Mouse (Mus musculus) lung, adult 18-20 months (tissue): Measurements from ENCODE around the gene Oas1h.
"Not testable (repeated sequence)": the region's sequence is repeated elsewhere in the genome, so short reads cannot be mapped to it uniquely, and the experiment has no call there.

Experiments
- DNase-seq, 2 experiments: peaks; one replicate each; pipeline ENCODE4 v3.0.0; 2022; ENCODE audit warnings: mixed read lengths in 2 of 2

The Oas1h gene

GRCm38 (mm10) chr5:120887413-120887812 is 26.2 kb downstream of the Oas1h start, which contains the start of gene Oas1g:
TSS of gene Oas1g (minus strand) at chr5:120887613.
- peak; percentile 18 to 33 for DNase-seq

GRCm38 (mm10) chr5:120887831-120888230 is 26.6 kb downstream of the Oas1h start:
- no peak for DNase-seq

GRCm38 (mm10) chr5:120888294-120888815 is 27.1 kb downstream of the Oas1h start:
- not testable (repeated sequence) for DNase-seq

GRCm38 (mm10) chr5:120890026-120890425 is 28.8 kb downstream of the Oas1h start:
- DNase-seq = no peak

GRCm38 (mm10) chr5:120890991-120891390 is 29.8 kb downstream of the Oas1h start:
- no peak for DNase-seq

- DNase-seq = not testable (repeated sequence)
Observed at GRCm38 (mm10) chr5:120891566-120892242, 30.5 kb downstream of the Oas1h start.

- no peak for DNase-seq
Observed at GRCm38 (mm10) chr5:120892243-120892660, 31.0 kb downstream of the Oas1h start.

- not testable (repeated sequence) for DNase-seq
Observed at GRCm38 (mm10) chr5:120893866-120894265, 32.6 kb downstream of the Oas1h start.

GRCm38 (mm10) chr5:120894692-120895091 is 33.5 kb downstream of the Oas1h start:
- not testable (repeated sequence) for DNase-seq

- DNase-seq = no peak
Observed at GRCm38 (mm10) chr5:120895231-120895900, 34.1 kb downstream of the Oas1h start.

- DNase-seq = no peak
Observed at GRCm38 (mm10) chr5:120898307-120898706, 37.1 kb downstream of the Oas1h start.

- DNase-seq = no peak
Observed at GRCm38 (mm10) chr5:120898726-120899125, 37.5 kb downstream of the Oas1h start.

- no peak for DNase-seq
Observed at GRCm38 (mm10) chr5:120900666-120901065, 39.4 kb downstream of the Oas1h start.

- DNase-seq = no peak
Observed at GRCm38 (mm10) chr5:120902056-120902455, 40.8 kb downstream of the Oas1h start.

- peak; percentile 18 to 25 for DNase-seq
Observed at GRCm38 (mm10) chr5:120906791-120907733, 45.8 kb downstream of the Oas1h start, which contains the start of gene Oas1a. TSS of gene Oas1a (minus strand) at chr5:120907521.

- DNase-seq = no peak
Observed at GRCm38 (mm10) chr5:120908196-120908920, 47.1 kb downstream of the Oas1h start.

- not testable (repeated sequence) for DNase-seq
Observed at GRCm38 (mm10) chr5:120914204-120914603, 53.0 kb downstream of the Oas1h start, which contains the start of gene Oas1d. TSS of gene Oas1d (plus strand) at chr5:120914536.

GRCm38 (mm10) chr5:120919156-120919935 is 58.1 kb downstream of the Oas1h start:
- not testable (repeated sequence) for DNase-seq

GRCm38 (mm10) chr5:120920296-120920695 is 59.1 kb downstream of the Oas1h start:
- no peak for DNase-seq
